Mouse (Mus musculus) cerebellum, adult 2 months (tissue): Measurements from ENCODE around the gene Lad1.

Experiments used
- CTCF ChIP-seq: fragments of 200-500 bp; IDR thresholded peaks from 2 replicates; pipeline ENCODE4 v1.5.1; 2011; ENCODE audit warnings: low read depth, mild to moderate bottlenecking, control low read depth, low read length, moderate library complexity, borderline replicate concordance; ENCODE audit not compliant: insufficient read depth
- POLR2A ChIP-seq: fragments of 200-500 bp; IDR thresholded peaks from 2 replicates; pipeline ENCODE4 v1.6.1; 2011; ENCODE audit warnings: low read length, control low read depth, borderline replicate concordance; ENCODE audit not compliant: insufficient read depth

- TF ChIP-seq CTCF (no peak), POLR2A (no peak)
Measured at GRCm38 (mm10) chr1:135877248-135877647, 58.9 kb downstream of the Lad1 start.
